Mouse (Mus musculus): Measurements from ENCODE around the gene Grin2b. TPM values are rescaled to one million over a fixed set of nuclear protein-coding genes. Genes with fewer than 3 reads are reported as not detected.

Gene Grin2b
- polyA plus RNA-seq, 1 experiment, result 0.03 TPM

DNA sequence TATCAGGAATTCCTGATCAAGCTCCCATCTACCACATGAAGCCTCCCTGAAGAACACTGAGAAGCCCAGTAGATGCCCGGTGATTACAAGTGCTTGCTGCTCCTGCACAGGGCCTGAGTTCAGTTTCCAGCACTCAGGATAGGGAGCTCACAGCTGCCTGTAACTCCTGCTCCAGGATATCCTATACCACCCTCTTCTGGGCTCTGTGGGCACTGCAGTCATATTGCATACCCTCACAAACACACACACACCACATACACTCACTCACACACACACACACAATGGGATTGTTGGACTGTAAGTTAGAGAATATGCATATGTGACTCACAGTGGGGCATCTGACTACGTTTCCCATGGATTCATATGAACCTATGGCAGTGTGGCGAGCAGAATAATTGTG is 55.9 kb downstream of the Grin2b start:
- Histone ChIP-seq H3K4me3 (ENCODE audit: low read depth, low read length) (no peak overlapping the region), H3K9me3 (replicated peaks; ENCODE audit: control insufficient read depth, insufficient read depth, low read length, poor library complexity, severe bottlenecking) (no peaks in the 10 kb centered on the region), H3K27me3 (ENCODE audit: control insufficient read depth, insufficient read depth, low read length, poor library complexity, severe bottlenecking) (no peaks in the 10 kb centered on the region; the same call in 1 of the 2 replicates), H3K4me1 (ENCODE audit: control insufficient read depth, insufficient read depth, low read length) (no peaks in the 10 kb centered on the region), H3K36me3 (ENCODE audit: control insufficient read depth, insufficient read depth, low read length, poor library complexity, severe bottlenecking) (no peaks in the 10 kb centered on the region), H3K27ac (ENCODE audit: insufficient read depth, low read length) (no peak overlapping the region), H3K9ac (ENCODE audit: low read depth, poor library complexity, severe bottlenecking) (no peak overlapping the region)
- no peak for TF ChIP-seq EP300 (IDR thresholded peaks at IDR 0.05; ENCODE audit: insufficient read depth, low read depth, low read length)
- peak; percentile 31 for TF ChIP-seq CTCF (IDR thresholded peaks at IDR 0.05; ENCODE audit: low read depth, low read length)

GRCm38 (mm10) chr6:136113639-136114410 is 59.5 kb downstream of the Grin2b start:
- no peaks in the 10 kb centered on the region for H3K27me3 ChIP-seq (ENCODE audit: control insufficient read depth, insufficient read depth, low read length, poor library complexity, severe bottlenecking)
- H3K4me1 ChIP-seq (ENCODE audit: control insufficient read depth, insufficient read depth, low read length), result no peaks in the 10 kb centered on the region
- H3K27ac ChIP-seq (ENCODE audit: insufficient read depth, low read length), result no peak overlapping the region
- TF ChIP-seq POLR2A (IDR thresholded peaks at IDR 0.05; ENCODE audit: insufficient read depth, low read length) (no peak), CTCF (IDR thresholded peaks at IDR 0.05; ENCODE audit: low read depth, low read length) (no peak), EP300 (IDR thresholded peaks at IDR 0.05; ENCODE audit: insufficient read depth, low read depth, low read length) (no peak)
- H3K9ac ChIP-seq (ENCODE audit: low read depth, poor library complexity, severe bottlenecking), result no peak overlapping the region
- H3K36me3 ChIP-seq (ENCODE audit: control insufficient read depth, insufficient read depth, low read length, poor library complexity, severe bottlenecking), result no peaks in the 10 kb centered on the region
- H3K9me3 ChIP-seq (replicated peaks; ENCODE audit: control insufficient read depth, insufficient read depth, low read length, poor library complexity, severe bottlenecking), result no peaks in the 10 kb centered on the region
- no peak overlapping the region for H3K4me3 ChIP-seq (ENCODE audit: low read depth, low read length)

- Histone ChIP-seq H3K27ac (ENCODE audit: insufficient read depth, low read length) (no peak overlapping the region), H3K4me1 (ENCODE audit: control insufficient read depth, insufficient read depth, low read length) (no peaks in the 10 kb centered on the region), H3K36me3 (ENCODE audit: control insufficient read depth, insufficient read depth, low read length, poor library complexity, severe bottlenecking) (no peaks in the 10 kb centered on the region), H3K9ac (ENCODE audit: low read depth, poor library complexity, severe bottlenecking) (no peak overlapping the region), H3K9me3 (replicated peaks; ENCODE audit: control insufficient read depth, insufficient read depth, low read length, poor library complexity, severe bottlenecking) (no peaks in the 10 kb centered on the region), H3K27me3 (ENCODE audit: control insufficient read depth, insufficient read depth, low read length, poor library complexity, severe bottlenecking) (no peaks in the 10 kb centered on the region), H3K4me3 (ENCODE audit: low read depth, low read length) (no peak overlapping the region)
- TF ChIP-seq POLR2A (IDR thresholded peaks at IDR 0.05; ENCODE audit: insufficient read depth, low read length), result no peak
- no peak for TF ChIP-seq CTCF (IDR thresholded peaks at IDR 0.05; ENCODE audit: low read depth, low read length)
Observed at GRCm38 (mm10) chr6:136109172-136109571, 64.1 kb downstream of the Grin2b start.

GRCm38 (mm10) chr6:136108466-136108865 is 64.8 kb downstream of the Grin2b start:
- H3K4me1 ChIP-seq (ENCODE audit: control insufficient read depth, insufficient read depth, low read length), result no peaks in the 10 kb centered on the region

GRCm38 (mm10) chr6:136105221-136105620 is 68.1 kb downstream of the Grin2b start:
- no peaks in the 10 kb centered on the region for H3K36me3 ChIP-seq (ENCODE audit: control insufficient read depth, insufficient read depth, low read length, poor library complexity, severe bottlenecking)
- H3K4me1 ChIP-seq (ENCODE audit: control insufficient read depth, insufficient read depth, low read length), result no peaks in the 10 kb centered on the region
- no peak overlapping the region for H3K27ac ChIP-seq (ENCODE audit: insufficient read depth, low read length)
- no peaks in the 10 kb centered on the region for H3K27me3 ChIP-seq (ENCODE audit: control insufficient read depth, insufficient read depth, low read length, poor library complexity, severe bottlenecking)
- H3K9me3 ChIP-seq (replicated peaks; ENCODE audit: control insufficient read depth, insufficient read depth, low read length, poor library complexity, severe bottlenecking), result no peaks in the 10 kb centered on the region
- H3K9ac ChIP-seq (ENCODE audit: low read depth, poor library complexity, severe bottlenecking), result no peak overlapping the region
- no peak overlapping the region for H3K4me3 ChIP-seq (ENCODE audit: low read depth, low read length)
- TF ChIP-seq EP300 (IDR thresholded peaks at IDR 0.05; ENCODE audit: insufficient read depth, low read depth, low read length), result no peak
- TF ChIP-seq CTCF (IDR thresholded peaks at IDR 0.05; ENCODE audit: low read depth, low read length), result no peak
- no peak for TF ChIP-seq POLR2A (IDR thresholded peaks at IDR 0.05; ENCODE audit: insufficient read depth, low read length)

More at GRCm38 (mm10) chr6:136108466-136108865, 64.8 kb downstream of the Grin2b start:
- no peak overlapping the region for H3K27ac ChIP-seq (ENCODE audit: insufficient read depth, low read length)
- no peaks in the 10 kb centered on the region for H3K27me3 ChIP-seq (ENCODE audit: control insufficient read depth, insufficient read depth, low read length, poor library complexity, severe bottlenecking)
- no peak overlapping the region for H3K4me3 ChIP-seq (ENCODE audit: low read depth, low read length)
- TF ChIP-seq EP300 (IDR thresholded peaks at IDR 0.05; ENCODE audit: insufficient read depth, low read depth, low read length) (no peak), CTCF (IDR thresholded peaks at IDR 0.05; ENCODE audit: low read depth, low read length) (no peak), POLR2A (IDR thresholded peaks at IDR 0.05; ENCODE audit: insufficient read depth, low read length) (no peak)
- no peaks in the 10 kb centered on the region for H3K36me3 ChIP-seq (ENCODE audit: control insufficient read depth, insufficient read depth, low read length, poor library complexity, severe bottlenecking)
- no peak overlapping the region for H3K9ac ChIP-seq (ENCODE audit: low read depth, poor library complexity, severe bottlenecking)
- no peaks in the 10 kb centered on the region for H3K9me3 ChIP-seq (replicated peaks; ENCODE audit: control insufficient read depth, insufficient read depth, low read length, poor library complexity, severe bottlenecking)

DNA sequence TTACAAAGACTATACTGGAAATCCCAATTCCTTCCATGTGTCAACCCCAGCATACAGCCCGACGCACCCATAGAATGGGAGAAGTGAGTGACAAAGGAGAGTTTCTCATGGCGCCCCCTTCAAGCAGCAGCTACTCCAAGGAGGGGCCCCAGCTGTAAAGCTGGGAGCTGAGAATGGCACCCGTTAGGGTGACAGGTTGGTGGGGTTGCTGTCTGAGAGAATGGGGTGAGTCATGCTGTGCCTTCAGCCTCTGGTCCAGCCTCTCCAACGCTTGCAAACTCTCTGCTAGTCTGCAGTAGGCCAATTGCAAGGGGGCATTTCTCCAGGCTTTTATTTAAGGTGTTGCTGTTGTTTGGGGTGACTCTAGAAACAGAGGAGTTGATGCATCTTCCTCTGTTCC is 73.1 kb downstream of the Grin2b start:
- TF ChIP-seq CTCF (IDR thresholded peaks at IDR 0.05; ENCODE audit: low read depth, low read length), result no peak
- TF ChIP-seq POLR2A (IDR thresholded peaks at IDR 0.05; ENCODE audit: insufficient read depth, low read length), result no peak
- no peak for TF ChIP-seq EP300 (IDR thresholded peaks at IDR 0.05; ENCODE audit: insufficient read depth, low read depth, low read length)
- Histone ChIP-seq H3K4me3 (ENCODE audit: low read depth, low read length) (no peak overlapping the region), H3K27ac (ENCODE audit: insufficient read depth, low read length) (no peak overlapping the region), H3K9me3 (replicated peaks; ENCODE audit: control insufficient read depth, insufficient read depth, low read length, poor library complexity, severe bottlenecking) (no peaks in the 10 kb centered on the region), H3K36me3 (ENCODE audit: control insufficient read depth, insufficient read depth, low read length, poor library complexity, severe bottlenecking) (no peaks in the 10 kb centered on the region), H3K27me3 (ENCODE audit: control insufficient read depth, insufficient read depth, low read length, poor library complexity, severe bottlenecking) (no peaks in the 10 kb centered on the region), H3K4me1 (ENCODE audit: control insufficient read depth, insufficient read depth, low read length) (no peaks in the 10 kb centered on the region), H3K9ac (ENCODE audit: low read depth, poor library complexity, severe bottlenecking) (no peak overlapping the region)
